Mouse (Mus musculus): ENCODE measurements around the gene Gm10428.
"Not testable (repeated sequence)": the region's sequence is repeated elsewhere in the genome, so short reads cannot be mapped to it uniquely, and the experiment has no call there.

Gm10428 gene

DNA sequence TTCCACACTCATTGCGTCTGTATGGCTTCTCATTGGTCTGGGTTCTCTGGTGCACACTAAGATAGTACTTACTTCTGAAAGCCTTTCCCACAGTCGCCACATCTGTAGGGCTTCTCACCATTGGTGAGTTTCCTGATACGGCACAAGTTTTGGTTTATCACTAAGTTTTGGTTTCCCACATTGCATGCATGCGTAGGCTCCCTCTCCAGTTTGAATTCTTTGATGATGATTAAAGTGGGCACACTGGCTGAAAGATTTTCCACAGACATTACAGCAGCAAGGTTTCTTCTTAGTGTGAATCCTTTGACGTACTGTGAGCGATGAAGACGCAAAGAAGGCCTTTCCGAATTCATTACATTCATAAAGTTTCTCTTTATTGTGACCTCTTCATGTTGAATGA is at the start of gene Gm10428:
Gene Gm10428, plus strand, starts transcription at position 321 of the 400 bp plus-strand sequence.
- no peak for DNase-seq

DNA sequence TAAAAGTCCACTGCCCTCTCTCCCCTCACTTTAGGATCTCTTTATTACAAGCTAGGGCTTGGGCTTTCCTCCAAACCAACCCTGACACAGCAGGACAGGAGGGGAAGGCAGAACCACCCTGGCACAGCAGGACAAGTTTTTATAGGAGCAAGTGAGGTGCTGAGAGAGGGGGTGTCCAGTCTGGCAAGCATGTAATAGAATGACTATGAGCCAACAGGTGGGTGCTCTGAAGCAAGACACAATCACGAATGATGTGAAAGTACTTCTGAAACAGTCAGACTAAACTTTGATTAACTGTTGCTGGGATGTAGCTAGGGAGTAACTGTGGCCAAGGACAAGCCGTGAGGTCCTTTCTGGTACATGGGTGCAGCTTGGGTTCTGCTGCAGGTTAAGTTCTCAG is 46.8 kb upstream of the Gm10428 start:
- no peak for DNase-seq

DNA sequence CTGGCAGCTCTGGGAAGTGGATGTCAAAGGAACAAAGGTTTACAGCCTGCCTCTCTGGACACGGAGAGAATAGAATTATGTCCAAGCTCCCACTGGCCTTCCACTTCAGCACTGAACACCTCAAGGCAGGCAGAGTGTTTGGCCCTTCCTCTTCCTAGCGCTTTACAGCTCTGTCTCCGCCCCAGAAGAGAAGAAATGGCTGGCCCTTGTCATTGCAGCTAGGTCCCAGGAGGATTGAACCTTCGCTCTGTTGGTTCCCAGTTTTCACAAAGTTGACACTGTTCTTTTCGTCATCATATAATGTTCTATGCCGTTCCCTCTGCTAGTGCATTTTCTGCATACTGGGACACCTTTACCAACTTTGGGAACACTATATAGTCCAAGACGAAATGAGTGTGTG is 44.6 kb upstream of the Gm10428 start:
- DNase-seq: no peak

DNA sequence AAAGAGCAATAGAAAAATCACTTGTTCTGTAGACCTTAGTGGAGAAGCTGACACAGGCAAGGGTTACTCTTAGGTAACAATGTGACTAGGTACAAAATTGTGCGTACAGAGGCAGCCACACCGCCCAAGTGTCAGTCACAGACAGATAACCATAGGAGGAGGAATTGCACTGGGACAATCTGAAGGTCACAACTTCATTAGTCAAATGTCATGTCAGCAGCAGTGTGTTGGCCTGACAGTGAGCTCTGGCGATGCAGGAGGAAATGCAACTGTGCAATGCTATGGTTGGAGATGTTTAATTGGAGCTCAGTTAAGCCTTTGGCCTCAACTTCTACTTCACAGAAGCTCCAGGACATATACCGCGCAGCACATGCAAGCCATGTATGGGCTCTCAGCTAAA is 42.2 kb upstream of the Gm10428 start:
- DNase-seq: no peak

DNA sequence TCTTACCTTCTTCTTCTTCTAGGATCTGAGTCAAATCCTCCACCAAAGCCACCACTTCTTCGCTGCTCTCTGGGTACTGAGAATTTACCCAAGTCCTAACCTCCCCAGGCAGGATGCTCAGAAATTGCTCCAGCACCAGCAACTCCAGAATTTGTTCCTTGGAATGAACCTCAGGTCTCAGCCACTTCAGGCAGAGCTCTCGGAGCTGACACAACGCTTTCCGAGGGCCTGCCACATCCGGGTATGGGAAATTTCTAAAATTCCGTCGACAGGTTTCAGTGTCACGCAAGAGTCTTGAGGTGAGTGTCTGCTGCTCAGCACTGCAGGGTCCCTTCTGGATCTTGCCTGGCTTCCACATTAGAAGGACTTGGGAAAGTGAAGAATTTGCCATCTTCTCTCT is 24.6 kb upstream of the Gm10428 start:
- no peak for DNase-seq

DNA sequence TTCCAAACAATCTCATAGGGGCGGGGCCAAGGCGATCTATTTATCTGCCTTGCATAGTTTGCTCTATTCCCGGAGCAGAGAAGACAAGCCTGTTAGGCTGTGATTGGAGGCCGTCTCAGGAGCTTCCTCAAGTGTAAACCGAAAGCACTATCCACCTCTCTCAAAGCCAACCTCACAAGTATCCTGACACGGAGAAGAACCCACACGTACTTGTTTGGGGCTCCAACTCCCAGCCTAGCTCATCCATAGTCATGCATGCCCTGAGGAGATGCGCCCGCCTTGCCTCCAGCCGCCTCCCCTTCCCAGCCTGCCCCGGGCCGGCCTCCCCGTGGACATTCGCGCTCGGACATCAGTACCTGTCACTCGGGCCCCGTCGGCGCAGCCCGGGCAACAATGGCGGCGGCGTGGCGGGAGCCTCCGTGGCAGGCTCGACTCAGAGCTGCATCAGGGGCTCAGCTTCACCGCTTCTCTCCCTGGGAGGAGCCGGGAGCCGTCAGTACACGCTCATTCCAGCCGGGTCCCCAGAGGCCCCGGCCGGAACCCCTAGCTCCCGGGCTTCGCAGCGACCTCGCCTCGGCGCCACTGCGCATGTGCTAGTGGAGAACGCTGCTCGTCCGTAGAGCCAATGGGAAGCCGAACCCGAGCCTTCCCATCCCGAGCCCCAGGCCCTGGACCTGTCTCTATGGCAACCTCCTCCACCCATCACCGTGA is 21.4 kb upstream of the Gm10428 start, which contains the start of gene Zfp287:
Gene Zfp287, minus strand, starts transcription at position 595 of the 711 bp plus-strand sequence.
- DNase-seq: peak; percentile 91

DNA sequence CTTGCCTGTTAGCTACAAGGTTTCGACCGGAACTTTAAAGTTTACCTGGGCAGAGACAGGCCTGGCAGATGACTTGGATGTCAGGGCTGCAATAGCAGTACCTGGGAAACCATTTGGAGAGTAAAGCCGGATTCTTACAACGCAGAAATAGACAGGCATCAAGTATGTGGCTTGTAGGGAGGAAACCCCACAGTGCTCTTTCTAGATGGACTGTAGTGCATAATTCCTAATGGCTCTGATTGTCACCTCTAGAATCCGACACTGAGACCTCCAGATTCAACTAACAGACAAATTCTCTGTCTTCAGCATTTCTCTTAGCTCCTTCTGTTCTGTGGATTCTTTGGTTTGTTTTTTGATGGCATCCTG is 20.9 kb upstream of the Gm10428 start:
- DNase-seq: no peak

DNA sequence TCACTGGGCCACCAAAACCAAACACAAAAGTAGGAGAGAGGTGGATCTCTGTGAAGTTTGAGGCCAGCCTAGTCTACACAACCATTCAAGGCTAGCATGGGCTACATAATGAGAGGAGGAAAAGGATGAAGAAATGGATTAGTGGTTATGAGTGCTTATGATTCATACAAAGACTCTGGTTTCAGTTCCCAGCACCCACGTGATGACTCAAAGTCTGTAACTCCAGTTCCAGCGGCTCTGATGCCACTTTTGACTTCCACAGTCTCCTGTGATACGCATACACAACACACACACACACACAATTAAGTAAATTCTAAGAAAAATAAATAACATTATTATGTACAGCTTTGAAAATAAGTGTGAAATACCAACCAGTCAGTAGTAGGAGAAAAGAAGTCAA is 20.2 kb upstream of the Gm10428 start:
- no peak for DNase-seq

DNA sequence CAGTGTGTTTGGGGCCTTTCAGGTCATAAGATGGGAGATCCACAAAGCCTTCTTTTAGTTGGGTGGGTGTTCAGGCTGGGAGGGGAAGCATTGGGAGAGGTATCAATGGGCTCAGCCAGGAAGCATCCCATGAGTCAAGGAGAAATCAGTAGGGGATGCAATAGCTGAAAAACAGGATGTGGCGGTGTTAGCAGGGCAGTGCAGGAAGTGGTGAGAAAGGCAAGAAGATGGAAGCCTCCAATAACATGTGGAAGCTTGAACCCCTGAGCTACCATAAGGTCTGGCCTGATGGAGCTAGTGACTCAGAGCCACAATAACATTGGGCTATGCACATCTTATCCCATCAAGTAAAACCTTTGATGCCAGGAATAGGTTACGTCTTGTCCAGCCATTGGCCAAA is 11.7 kb upstream of the Gm10428 start:
- no peak for DNase-seq

DNA sequence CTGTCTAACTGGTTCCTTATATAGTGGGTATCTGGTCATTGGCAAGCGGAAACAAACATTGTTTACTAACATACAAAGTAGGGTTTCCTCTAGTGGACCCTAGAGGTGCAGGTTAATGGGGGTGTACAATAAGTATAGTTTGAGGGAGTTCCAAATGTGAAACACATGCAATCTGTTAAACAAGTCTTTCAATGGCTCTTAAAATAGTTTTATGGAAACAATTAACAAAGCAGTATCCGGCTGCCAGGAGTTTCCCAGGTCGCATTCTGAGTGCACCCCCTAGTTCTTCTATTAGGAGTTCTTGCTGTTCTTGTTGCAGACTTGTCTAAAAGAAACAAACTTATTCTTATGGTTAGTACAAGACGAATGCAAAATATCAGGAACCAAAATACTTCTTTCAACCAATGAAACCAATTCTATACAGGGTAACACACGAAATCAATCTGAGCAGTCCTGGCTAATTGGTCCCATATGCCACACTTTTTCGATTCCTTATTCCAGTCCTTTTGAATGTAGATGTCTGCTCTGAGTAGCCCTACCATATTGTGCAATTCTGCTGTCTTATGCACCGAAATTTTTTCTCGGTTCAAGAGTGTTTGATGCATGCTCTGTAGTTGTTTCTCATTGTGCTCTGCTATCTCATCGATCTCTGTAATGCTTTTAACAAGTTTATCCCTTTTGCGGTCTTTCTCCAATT is 10.5 kb upstream of the Gm10428 start:
- no peak for DNase-seq

DNA sequence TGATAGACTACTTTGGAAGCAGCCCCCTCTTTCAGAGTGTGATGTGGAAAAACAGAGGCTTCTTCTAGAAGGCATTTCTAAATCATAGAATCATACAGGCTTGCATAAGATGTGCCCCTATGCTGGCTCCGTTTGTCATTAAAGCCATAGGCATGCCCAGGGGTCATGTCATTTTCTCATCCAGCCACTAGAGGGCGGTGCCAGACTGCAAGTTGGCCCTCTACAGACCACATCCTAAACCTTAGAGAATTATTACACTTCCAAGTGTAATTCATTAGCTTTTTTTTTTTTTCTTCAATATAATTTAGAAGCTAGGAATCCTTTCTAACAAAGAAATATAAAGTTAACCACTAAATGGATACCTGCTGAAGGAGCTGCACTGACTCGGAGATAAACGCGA is 8.8 kb upstream of the Gm10428 start:
- peak; percentile 54 for DNase-seq

DNA sequence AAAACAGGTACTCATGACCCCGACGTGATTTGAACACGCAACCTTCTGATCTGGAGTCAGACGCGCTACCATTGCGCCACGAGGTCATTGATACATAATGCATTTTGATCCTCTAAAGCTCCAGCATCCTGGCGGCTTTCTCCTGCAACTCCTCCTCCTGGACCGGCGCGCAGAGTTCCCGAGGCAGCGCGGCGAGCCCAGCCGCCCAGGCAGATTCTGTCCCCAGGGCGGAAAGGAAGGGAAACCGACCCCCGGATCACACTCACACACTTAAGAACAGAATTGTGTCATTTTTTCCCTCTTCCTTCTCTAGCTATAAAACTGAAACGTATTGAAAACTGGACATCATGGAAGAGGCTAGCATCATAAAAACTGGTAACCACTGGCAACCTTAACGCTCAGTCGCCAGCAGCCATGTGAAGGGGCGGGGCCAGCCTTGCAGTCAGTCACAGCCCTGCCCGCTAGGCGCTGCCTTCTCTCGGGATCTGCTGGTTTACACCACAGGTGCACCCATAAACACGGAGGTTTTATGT is 6.8 kb upstream of the Gm10428 start:
- peak; percentile 73 for DNase-seq

DNA sequence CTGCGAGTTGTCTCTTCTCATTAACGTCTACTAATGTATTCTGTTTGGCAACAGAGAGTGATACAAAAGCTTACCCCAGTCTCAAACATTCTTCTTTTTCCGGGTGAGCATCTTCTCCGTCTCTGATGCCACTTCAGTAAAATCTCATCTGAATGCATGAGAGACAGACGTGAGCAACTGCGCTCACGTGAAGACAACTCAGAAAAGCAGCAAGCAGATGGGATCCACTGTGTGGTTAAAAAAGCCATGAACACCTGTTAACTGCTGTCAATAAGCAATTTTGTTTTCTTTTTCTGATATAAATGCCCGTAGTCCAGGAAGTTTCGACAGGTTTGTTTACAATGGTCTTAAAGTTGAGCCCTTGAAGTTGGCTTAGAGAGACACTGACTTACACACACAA is 5.7 kb upstream of the Gm10428 start:
- DNase-seq: no peak

DNA sequence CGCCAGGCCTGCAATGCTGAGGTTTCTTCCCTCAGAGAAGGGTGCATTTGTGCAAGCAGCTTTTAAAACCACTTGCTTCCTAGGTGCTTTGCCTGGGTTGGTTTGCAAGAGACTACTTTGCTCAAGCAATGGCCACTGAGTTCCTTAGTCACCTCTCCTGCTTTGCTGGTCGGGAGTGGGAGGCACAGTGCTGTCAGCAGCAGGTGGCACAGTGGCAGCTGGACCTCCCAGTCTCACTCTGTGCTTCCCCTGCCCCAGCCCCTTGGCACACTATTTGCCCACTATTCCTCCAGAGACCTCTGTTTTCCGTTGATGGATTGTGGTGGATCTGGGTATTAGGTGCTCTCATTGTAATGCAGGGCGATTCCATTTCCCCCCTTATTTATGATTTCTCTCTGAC is 4.8 kb upstream of the Gm10428 start:
- no peak for DNase-seq

DNA sequence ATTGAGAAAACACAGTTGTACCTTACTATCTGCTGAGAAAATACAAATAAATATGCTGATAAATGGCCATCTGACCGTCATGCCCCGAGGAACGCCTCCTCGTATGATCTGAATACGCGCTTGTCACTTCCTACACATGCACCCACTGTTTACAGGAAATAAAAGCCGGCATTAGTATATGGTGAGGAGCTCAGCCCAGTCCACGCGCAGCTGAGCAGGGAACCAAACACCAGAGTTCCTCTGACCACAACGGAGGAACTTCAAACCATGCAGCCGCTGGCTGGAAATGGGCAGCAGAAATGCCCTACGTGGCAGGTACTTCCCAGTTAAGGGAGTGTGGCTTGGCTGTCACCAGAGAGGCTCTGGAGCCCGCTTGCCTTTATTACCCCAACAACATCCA is 3.5 kb upstream of the Gm10428 start:
- DNase-seq: not testable (repeated sequence)

DNA sequence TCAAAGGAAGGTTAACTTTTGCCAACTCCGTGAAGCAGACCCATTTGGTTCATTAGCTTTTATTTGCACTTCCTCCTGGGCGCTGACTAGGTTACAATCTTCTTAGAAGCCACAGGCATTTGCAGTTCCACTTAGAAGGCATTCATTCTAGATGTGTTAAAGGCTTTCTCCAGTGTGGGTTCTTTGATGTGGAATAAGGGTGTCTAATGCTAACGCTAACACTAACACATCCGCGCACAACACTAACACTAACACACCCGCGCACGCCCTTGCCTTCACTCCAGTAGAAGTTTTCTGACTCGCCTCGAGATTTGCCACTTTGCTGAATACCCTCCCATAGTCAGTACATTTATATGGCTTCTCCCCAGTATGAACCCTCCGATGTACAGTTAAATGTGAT is 709 bp upstream of the Gm10428 start:
- DNase-seq: no peak

DNA sequence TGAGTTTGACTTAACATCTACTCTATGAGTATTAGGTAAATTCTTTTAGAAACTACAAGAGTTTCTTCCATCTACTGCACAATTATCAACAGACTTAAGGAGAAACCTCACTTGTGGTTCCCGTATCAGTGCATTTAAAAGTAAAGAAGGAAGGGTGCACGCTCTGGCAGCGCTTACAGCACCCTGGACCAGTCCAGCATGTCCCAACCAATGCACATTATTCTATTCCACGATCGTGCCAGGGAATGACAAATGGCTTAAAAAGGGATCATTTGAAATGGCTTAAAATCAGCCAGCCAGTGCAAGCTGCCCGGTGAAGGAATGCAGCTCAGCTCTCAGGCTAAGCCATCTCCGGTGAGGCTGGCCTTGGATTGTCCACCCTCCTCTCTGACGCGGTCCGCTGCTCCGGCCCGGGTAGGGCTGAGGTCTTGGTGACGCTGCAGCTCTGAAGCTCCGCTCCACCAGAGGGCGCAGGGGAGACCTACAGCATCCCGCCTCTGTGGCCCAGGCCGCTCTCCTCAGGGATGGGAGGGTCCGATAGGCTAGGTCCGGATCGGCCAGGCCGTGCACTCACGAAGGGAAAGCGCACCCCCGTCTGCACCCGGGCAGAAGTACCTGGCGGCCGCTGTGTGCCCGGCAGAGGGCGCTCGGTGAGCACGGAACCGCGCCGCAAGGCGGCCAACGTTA is 3.7 kb downstream of the Gm10428 start:
- DNase-seq: peak; percentile 86

DNA sequence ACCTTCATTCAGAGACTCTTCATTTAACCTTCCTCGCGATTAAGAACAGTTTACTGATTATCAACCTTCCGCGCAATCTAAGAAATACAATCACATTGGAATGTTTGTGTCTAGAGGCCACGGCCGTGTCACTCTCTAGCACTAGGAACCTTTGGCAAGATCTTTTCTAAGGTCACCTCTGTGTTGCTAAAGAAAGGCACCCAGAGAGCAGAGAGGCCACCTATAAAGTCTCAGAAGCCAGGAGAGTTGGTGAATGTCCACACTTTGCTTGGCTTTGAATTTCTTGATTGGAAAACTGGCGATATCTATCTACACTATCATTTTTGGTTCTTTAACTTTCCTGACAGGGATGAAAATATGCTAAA is 4.2 kb downstream of the Gm10428 start:
- DNase-seq: no peak

DNA sequence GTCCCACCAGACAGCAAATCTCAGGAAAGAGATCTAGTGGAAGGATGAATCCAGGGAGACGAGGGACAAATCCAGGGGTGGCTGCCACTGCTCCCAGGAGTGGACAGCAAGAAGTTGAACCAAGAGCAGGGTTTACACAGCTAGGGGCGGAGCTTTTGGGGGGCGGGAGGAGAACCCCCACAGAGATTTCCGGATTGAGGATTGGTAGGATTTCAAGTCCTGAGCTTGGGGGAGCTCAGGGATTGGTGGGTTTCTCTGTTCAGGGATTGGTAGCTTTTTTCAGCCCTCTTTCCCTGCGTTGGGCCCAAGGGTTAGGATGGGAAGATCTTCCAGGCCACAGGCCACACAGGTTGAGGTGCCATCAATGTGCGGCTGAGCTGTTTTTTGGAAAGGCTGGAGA is 5.0 kb downstream of the Gm10428 start:
- no peak for DNase-seq

DNA sequence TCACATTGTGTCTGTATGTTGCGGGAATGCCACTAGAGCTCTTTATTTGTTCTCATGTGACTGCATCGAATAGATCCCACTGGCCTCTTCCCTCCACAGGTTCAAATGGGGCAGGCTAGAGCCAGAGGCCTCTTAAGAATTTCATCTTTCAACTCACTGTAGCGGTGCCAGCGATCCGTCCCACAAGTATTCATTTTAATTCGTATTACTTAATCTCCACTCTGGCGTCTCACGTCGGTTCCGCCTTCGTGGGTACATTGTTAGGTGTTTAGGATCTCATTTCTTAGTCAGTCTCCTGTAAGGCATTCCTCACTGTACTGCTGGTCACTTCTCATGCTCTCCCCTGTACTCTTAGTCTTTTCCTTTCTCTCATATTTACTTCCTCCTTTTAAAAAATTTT is 5.6 kb downstream of the Gm10428 start:
- no peak for DNase-seq

DNA sequence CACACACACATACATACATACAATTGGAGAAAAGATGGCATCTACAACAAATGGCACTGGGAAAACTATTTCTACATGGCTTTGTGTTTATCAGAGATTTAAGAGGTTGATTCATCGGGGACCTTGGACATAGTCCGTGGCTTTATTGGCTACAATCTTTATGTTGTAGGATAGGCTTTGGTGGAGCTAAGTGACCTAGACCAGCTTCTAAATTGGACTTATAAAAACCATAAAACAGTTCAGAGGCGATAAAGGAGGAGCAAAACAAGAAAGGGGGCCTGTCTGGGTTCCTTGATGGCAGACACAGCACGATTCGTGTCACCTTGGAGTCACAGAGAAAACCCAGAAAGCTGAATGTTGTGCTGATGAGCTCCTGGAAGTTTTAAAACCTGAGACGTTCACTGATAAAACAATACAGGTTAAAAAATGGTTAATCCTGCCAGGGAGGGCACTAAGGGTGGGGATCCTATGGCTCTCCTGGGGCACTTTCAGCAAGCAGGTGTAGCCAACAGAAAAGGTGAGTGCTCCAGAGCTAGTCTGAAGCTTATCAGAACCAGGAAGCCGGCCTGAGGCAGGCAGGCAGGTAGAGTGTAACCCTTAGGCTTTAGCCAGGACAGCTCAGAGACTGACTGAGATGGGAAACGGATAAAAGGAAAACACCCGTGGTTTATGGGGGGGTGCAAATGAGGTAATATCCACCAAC is 8.0 kb downstream of the Gm10428 start:
- DNase-seq: no peak

DNA sequence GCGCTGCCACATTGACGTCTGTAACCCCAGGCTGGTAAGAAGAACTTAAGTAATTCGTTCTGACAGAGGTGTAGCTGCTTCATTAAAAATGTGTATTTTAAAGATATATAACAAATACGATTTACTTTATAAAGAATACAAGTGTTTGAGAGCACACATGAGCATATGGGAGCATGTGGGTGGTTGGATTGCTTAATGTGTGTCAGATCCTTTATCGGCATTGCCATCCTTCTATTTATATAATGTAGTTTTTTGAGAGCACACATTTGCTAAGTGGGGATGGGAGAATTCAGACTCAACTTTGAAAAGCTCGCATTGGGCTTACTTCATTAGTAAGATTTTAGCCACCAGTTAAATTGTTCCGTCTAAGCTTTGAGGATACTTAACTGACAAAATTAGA is 23.6 kb downstream of the Gm10428 start:
- DNase-seq: no peak

DNA sequence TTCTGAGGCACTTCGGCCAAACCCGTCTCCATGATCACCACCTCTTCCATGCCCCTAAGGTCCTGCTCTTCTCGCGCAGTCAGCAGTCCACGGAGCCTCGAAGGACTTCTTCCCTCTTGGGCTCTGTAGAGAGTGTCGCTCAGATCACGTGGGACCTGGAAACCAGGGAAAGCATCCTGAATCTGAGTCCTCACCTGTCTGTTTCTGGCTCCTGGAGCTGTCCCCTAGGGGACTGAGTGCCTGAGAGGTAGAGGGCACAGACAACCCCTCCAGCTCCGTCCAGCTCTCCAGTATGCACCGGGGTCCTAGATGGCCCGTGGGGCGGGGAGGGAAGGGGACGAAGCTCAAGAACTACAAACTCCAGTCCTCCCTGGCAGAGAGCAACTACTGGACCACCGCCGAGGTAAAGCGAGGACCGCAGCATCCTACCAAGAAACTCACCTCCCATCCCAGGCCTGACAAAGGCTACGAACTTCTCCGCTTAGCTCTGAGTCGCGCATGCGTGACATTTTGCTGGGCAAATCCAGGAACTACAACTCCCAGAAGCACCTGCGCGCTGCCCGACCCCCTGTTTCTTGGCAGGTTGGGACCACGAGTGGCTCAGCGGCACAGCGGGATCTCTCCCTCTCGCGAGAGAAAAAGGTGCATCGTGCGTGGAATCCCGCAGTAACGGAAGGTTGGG is 36.2 kb downstream of the Gm10428 start, which contains the start of gene Zfp286:
Gene Zfp286, minus strand, starts transcription at position 528 of the 682 bp plus-strand sequence.
- DNase-seq: peak; percentile 92
